Mouse (Mus musculus) thymus, adult 2 months (tissue): ENCODE measurements around the gene Mief1. TPM values are rescaled to one million over a fixed set of nuclear protein-coding genes. Genes with fewer than 3 reads are reported as not detected.

Experiments used
- DNase-seq: peaks from one replicate; pipeline ENCODE4 v3.0.0; 2021
- H3K27ac ChIP-seq: fragments of 200-500 bp; 2 replicates; pipeline ENCODE4 v1.5.1; 2012; ENCODE audit warnings: low read length, control low read depth; ENCODE audit not compliant: control insufficient read depth, insufficient read depth
- H3K27me3 ChIP-seq: fragments of 200-500 bp; 2 replicates; pipeline ENCODE4 v1.6.1; 2012; ENCODE audit warnings: mild to moderate bottlenecking, low read length, moderate library complexity, mixed read lengths; ENCODE audit not compliant: control insufficient read depth, insufficient read depth
- H3K36me3 ChIP-seq: fragments of 200-500 bp; 2 replicates; pipeline ENCODE4 v1.6.1; 2012; ENCODE audit warnings: mild to moderate bottlenecking, low read length, moderate library complexity; ENCODE audit not compliant: control insufficient read depth, insufficient read depth
- H3K4me1 ChIP-seq: fragments of 200-500 bp; replicated peaks from 2 replicates; pipeline ENCODE4 v1.6.1; 2012; ENCODE audit warnings: low read length; ENCODE audit not compliant: control insufficient read depth, insufficient read depth
- H3K4me3 ChIP-seq: fragments of 200-500 bp; 2 replicates; pipeline ENCODE4 v1.5.1; 2012; ENCODE audit warnings: mild to moderate bottlenecking, low read length, control low read depth, moderate library complexity; ENCODE audit not compliant: control insufficient read depth, insufficient read depth
- CTCF ChIP-seq: fragments of 200-500 bp; IDR thresholded peaks from 2 replicates; pipeline ENCODE4 v1.5.1; 2012; ENCODE audit warnings: mild to moderate bottlenecking, control low read depth, low read length, moderate library complexity, borderline replicate concordance; ENCODE audit not compliant: control insufficient read depth, poor library complexity, insufficient read depth; ENCODE audit errors: extremely low read depth
- POLR2A ChIP-seq: fragments of 200-500 bp; IDR thresholded peaks from 2 replicates; pipeline ENCODE4 v1.6.1; 2012; ENCODE audit warnings: mild to moderate bottlenecking, low read length, control low read depth, moderate library complexity; ENCODE audit not compliant: control insufficient read depth, poor library complexity, insufficient read depth; ENCODE audit errors: extremely low read depth
- WGBS: fragments of 180-500 bp; shearing (Covaris S2); methylation state at CpG from one replicate; pipeline ENCODE4 v1.1.7; 2018; 5-methylcytosine and 5-hydroxymethylcytosine counted together
- polyA plus RNA-seq: library from polyadenylated mRNA; depleted of rRNA; stranded (reverse); fragments of >200 nt; gene quantifications from 2 replicates; pipeline ENCODE4 v1.2.3, GENCODE M21; 2012; rRNA removed

The Mief1 gene
- 32.7 and 36.3 TPM in 2 replicates for polyA plus RNA-seq

DNA sequence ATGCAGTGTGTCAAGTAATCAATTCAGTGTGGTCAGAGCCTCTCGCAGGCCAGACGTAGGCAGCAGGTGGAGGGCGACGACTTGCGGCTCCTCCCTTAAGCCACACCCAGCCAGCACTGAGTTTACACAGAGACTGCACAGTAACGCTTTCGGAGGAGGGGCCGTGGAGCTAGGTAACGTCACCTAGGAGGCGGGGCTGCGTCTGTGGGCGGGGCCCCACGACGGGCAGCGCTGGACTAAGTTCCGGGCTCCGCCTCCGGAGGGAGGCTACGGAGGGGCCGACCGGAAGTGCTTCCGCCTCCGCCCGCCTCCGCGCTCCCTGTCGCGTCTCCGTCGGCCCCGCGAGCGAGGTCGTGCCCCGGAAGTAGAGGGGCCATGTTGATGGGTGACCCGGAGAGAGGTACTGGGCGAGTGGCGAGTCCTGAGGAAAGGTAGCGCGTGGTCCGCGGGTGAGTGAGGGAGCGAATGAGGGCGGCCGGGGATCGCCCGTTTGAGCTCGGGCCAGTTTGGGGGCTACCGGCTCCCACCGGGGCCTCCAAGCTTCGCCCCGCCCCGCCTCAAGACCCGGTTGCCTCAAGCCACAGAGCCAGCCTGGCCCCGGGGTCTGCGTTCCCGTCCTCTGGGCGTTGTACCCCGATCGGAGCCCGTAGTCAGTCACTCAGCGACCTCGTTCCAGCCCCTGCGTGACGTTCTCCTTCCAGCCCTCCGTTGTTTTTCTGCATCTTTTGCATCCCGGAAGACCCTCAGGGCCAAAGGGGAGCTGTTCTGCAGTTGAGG is at the start of gene Mief1:
Gene Mief1 (plus strand): TSS at position 286 of the 777 bp plus-strand sequence.
- Histone ChIP-seq H3K4me3 (peak within 1 kb of the TSS; percentile 72), H3K4me1 (peaks cover 10% of the 10 kb centered on the region), H3K36me3 (peaks cover 27% of the 10 kb centered on the region), H3K27ac (peak within 1 kb of the TSS; percentile 2; the same call in 1 of the 2 replicates), H3K27me3 (no peaks in the 10 kb centered on the region)
- under 1% methylated on average over 67 of the region's 67 CpGs for WGBS
- peak; percentile 77 for TF ChIP-seq CTCF
- peak; percentile 75 for TF ChIP-seq POLR2A
- DNase-seq = peak; percentile 99

- 93% methylated on average over 5 of the region's 5 CpGs for WGBS
- TF ChIP-seq POLR2A (no peak), CTCF (no peak)
- no peak overlapping the region for H3K4me3 ChIP-seq
- peaks cover 29% of the 10 kb centered on the region for H3K4me1 ChIP-seq
- no peak overlapping the region for H3K27ac ChIP-seq
- no peaks in the 10 kb centered on the region for H3K36me3 ChIP-seq
- no peaks in the 10 kb centered on the region for H3K27me3 ChIP-seq
- no peak for DNase-seq
Measured at GRCm38 (mm10) chr15:80188927-80189326, 44.9 kb upstream of the Mief1 start.

- Histone ChIP-seq H3K36me3 (no peaks in the 10 kb centered on the region), H3K27me3 (no peaks in the 10 kb centered on the region), H3K4me3 (no peak overlapping the region), H3K27ac (no peak overlapping the region), H3K4me1 (peaks cover 29% of the 10 kb centered on the region)
- TF ChIP-seq CTCF (no peak), POLR2A (no peak)
- no peak for DNase-seq
- WGBS = 95% methylated on average over 4 of the region's 4 CpGs
Measured at GRCm38 (mm10) chr15:80190075-80190474, 43.7 kb upstream of the Mief1 start.

GRCm38 (mm10) chr15:80191585-80192245 is 42.1 kb upstream of the Mief1 start:
- H3K27me3 ChIP-seq = no peaks in the 10 kb centered on the region
- no peak for DNase-seq
- H3K4me3 ChIP-seq = no peak overlapping the region
- TF ChIP-seq POLR2A (no peak), CTCF (no peak)
- peaks cover 29% of the 10 kb centered on the region for H3K4me1 ChIP-seq
- WGBS = 52% methylated on average over 8 of the region's 8 CpGs
- peak overlapping the region; percentile 41; the same call in 1 of the 2 replicates for H3K27ac ChIP-seq
- no peaks in the 10 kb centered on the region for H3K36me3 ChIP-seq

GRCm38 (mm10) chr15:80192246-80192585 is 41.6 kb upstream of the Mief1 start:
- Histone ChIP-seq H3K27ac (peak overlapping the region; percentile 41; the same call in 1 of the 2 replicates), H3K36me3 (no peaks in the 10 kb centered on the region), H3K4me1 (peaks cover 29% of the 10 kb centered on the region), H3K27me3 (no peaks in the 10 kb centered on the region), H3K4me3 (no peak overlapping the region)
- TF ChIP-seq POLR2A = no peak
- TF ChIP-seq CTCF = no peak
- WGBS = 10% methylated on average over 6 of the region's 6 CpGs
- DNase-seq = peak; percentile 48

GRCm38 (mm10) chr15:80192847-80193246 is 41.0 kb upstream of the Mief1 start:
- no peak for DNase-seq
- peaks cover 29% of the 10 kb centered on the region for H3K4me1 ChIP-seq
- WGBS = 6% methylated on average over 7 of the region's 7 CpGs
- H3K36me3 ChIP-seq = no peaks in the 10 kb centered on the region
- no peak for TF ChIP-seq POLR2A
- no peak for TF ChIP-seq CTCF
- no peak overlapping the region for H3K27ac ChIP-seq
- no peak overlapping the region for H3K4me3 ChIP-seq
- H3K27me3 ChIP-seq = no peaks in the 10 kb centered on the region

DNA sequence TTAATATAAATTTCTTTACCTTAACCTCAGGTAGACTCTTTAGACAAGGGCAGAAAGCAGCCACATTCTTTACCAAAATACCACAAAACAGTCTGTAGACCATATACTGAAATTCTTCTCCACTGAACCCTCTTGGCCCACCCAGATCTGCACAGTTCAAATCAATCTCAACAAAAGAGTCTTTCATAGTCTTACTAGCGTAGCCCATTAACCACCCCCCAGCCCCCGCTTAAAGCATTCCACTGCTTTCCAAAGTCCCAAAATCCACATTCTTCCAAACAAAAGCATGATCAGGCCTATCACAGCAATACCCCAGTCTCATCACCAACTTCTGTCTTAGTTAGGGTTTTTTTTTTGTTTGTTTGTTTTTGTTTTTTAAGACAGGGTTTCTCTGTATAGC is 34.3 kb upstream of the Mief1 start:
- Histone ChIP-seq H3K4me1 (no peaks in the 10 kb centered on the region), H3K27ac (no peak overlapping the region), H3K4me3 (no peak overlapping the region), H3K27me3 (no peaks in the 10 kb centered on the region), H3K36me3 (no peaks in the 10 kb centered on the region)
- DNase-seq = no peak
- no peak for TF ChIP-seq CTCF
- no peak for TF ChIP-seq POLR2A
- 99% methylated on average over 2 of the region's 2 CpGs for WGBS
